Mouse (Mus musculus) left cerebral cortex, postnatal 4 days (tissue): ENCODE results near the gene Ncam1. TPM values are rescaled to one million over a fixed set of nuclear protein-coding genes. Genes with fewer than 3 reads are reported as not detected.

Experiments used
- DNase-seq: peaks from one replicate; pipeline ENCODE4 v3.0.0-alpha.2; 2022
- intact Hi-C: fragments of 180-260 bp; cut with DNase I; formaldehyde crosslinking; loops from one replicate; pipeline ENCODE4 v1.15.1; 2025
- total RNA-seq, 2 experiments: library from RNA; stranded (reverse); gene quantifications; 2 replicates each; pipeline ENCODE4 v1.2.3; 2021

The Ncam1 gene
- total RNA-seq, 2 experiments from 2014 or later, result 1,041 to 1,075 TPM

DNA sequence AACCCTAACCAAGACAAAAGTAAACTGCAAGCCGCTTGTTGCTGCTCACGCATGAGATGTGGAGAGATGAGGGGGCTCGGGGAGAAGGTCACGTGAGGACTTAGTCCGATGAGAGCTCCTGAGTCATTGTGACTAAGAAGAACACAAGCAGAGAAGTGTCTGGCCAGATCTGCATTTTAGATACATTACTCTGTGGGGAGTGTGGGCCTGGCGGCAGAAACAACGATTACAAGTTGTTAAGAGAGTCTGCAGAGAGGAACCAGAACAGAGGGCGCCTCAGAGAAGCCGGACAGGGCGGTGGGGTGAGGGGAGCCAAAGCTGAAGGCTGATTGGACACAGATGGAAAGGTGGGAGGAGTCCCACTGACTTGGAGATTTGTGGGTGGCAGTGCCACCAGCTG, 315.4 kb downstream of the Ncam1 start:
- intact Hi-C loops, result loop anchor here (10.0 kb wide), 1 partner anchor 239 kb away; no protein-coding TSS in a partner anchor
- no peak for DNase-seq

DNA sequence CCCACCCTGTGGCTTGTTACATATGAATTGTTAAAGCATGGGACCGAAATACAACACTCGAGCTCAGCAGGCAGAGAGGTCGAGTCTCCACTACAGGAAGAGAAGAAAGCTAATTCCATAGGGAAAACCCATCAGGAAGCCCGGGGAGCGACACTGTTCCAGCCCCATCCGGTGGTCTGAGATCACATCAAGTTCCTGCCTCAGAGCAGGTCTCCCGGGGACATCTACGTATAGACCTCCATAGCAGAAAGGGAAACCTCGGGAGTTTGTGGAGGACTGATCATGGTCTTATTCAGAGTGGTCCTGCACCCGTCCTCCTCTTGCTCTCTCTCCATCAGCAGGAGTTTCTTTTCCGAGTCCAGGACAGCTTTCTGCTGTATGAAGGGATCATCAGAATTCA, 326.6 kb downstream of the Ncam1 start:
- DNase-seq, result no peak

GRCm38 (mm10) chr9:49470946-49471345, 327.8 kb downstream of the Ncam1 start:
- no peak for DNase-seq
- intact Hi-C loops, result loop anchor here (10.0 kb wide), 1 partner anchor 116 kb away; no protein-coding TSS in a partner anchor

More for the DNA sequence above, 326.6 kb downstream of the Ncam1 start:
- intact Hi-C loops, result loop anchor here (10.0 kb wide), 1 partner anchor 117 kb away; no protein-coding TSS in a partner anchor

GRCm38 (mm10) chr9:49470006-49470405, 328.7 kb downstream of the Ncam1 start:
- intact Hi-C loops, result loop anchor here (10.0 kb wide), 1 partner anchor 115 kb away; no protein-coding TSS in a partner anchor
- DNase-seq, result no peak

GRCm38 (mm10) chr9:49456136-49456535, 342.6 kb downstream of the Ncam1 start:
- intact Hi-C loops, result no loop called here
- no peak for DNase-seq

- intact Hi-C loops, result no loop called here
- DNase-seq, result no peak
Measured at GRCm38 (mm10) chr9:49452396-49452795, 346.3 kb downstream of the Ncam1 start.
